Mouse (Mus musculus) lung, postnatal 0 days (tissue): ENCODE measurements at regions not wholly inside any gene's neighbourhood (a gene's known extent, or its start where the extent isn't known, plus 50 kb on each side); places are given as distances from the start of the nearest gene placed in this dataset.

Experiments
- CTCF ChIP-seq: IDR thresholded peaks from 2 replicates; pipeline ENCODE4 v1.5.1; 2016; ENCODE audit warnings: antibody characterized with exemption, mild to moderate bottlenecking
- EP300 ChIP-seq: IDR thresholded peaks from 2 replicates; pipeline ENCODE4 v1.6.1; 2016; ENCODE audit warnings: antibody characterized with exemption, mild to moderate bottlenecking, control low read depth

- TF ChIP-seq EP300: no peak
- no peak for TF ChIP-seq CTCF
These were observed 119.4 kb downstream of the Sptssa start for GRCm38 (mm10) chr12:54537022-54537421.
